Mouse (Mus musculus) frontal cortex, adult (tissue): ENCODE data around the gene Rsl24d1.
"Not testable (repeated sequence)": the region's sequence is repeated elsewhere in the genome, so short reads cannot be mapped to it uniquely, and the experiment has no call there.

Experiments
- ATAC-seq: cut with Nextera tagmentation; 2 replicates; pipeline ENCODE4 v1.9.2; 2017; ENCODE audit warnings: mild to moderate bottlenecking, moderate library complexity, mixed read lengths; ENCODE audit not compliant: low TSS enrichment

Gene Rsl24d1

DNA sequence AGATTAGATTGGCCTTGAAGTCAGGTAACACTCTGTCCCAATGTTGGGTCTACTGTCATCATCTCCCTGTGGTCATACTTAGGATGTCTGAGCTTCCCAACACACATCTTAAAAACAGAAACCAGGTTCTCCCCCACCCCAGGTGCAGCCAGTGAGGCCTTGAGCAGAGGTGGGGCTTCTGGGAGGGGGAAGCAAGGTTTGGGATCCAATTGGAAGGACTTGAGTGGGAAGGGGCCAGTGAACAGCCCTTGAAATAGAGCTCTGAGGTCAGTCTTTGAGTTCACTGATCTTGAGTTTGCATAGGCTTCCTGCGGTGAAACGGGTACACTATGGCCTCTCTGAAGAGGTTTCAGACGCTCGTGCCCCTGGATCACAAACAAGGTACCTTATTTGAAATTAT lies 11.0 kb upstream of the Rsl24d1 start, which contains the start of gene Gm20509:
Gene Gm20509, plus strand, starts transcription at position 290 of the 400 bp plus-strand sequence.
- ATAC-seq: no peak

DNA sequence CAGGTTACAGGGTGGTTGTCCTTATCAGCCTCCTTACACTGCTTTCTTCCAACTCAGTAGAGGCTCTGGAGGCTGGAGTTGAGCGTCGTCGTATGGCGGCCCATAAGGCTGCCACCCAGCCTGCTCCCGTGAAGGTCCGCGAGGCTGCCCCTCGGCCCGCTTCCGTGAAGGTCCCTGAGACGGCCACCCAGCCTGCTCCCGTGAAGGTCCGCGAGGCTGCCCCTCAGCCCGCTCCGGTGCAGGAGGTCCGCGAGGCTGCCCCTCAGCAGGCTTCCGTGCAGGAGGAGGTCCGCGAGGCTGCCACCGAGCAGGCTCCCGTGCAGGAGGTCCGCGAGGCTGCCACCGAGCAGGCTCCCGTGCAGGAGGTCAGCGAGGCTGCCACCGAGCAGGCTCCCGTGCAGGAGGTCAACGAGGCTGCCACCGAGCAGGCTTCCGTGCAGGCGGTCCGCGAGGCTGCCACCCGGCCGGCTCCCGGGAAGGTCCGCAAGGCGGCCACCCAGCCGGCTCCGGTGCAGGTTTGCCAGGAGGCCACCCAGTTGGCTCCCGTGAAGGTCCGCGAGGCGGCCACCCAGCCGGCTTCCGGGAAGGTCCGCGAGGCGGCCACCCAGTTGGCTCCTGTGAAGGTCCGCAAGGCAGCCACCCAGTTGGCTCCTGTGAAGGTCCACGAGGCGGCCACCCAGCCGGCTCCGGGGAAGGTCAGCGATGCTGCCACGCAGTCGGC lies 9.9 kb upstream of the Rsl24d1 start:
- ATAC-seq: peak; percentile 38

DNA sequence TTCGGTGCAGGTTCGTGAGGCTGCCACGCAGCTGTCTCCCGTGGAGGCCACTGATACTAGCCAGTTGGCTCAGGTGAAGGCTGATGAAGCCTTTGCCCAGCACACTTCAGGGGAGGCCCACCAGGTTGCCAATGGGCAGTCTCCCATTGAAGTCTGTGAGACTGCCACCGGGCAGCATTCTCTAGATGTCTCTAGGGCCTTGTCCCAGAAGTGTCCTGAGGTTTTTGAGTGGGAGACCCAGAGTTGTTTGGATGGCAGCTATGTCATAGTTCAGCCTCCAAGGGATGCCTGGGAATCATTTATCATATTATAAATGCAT lies 9.4 kb upstream of the Rsl24d1 start:
- peak; percentile 38; the same call in 1 of the 2 replicates for ATAC-seq

DNA sequence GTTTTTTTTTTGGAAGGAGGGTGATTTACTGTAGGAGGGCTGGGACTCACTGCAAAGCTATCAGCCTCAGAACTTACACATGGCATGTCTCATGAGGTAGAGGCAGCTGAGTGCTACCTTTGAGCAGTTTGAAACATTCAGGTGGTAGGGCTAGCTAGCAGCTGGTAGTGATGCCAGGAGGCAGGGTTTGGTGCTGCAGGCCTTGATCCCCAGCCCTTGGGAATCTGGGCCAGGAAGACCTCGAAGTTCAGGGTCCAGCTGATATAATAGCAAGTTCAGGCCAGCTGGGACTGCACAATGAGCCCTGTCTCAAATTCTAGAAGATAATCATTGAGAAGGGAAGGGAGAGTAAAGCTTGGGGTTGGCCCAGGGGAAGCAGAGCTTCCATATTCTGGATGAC lies 8.1 kb upstream of the Rsl24d1 start:
- ATAC-seq: no peak

DNA sequence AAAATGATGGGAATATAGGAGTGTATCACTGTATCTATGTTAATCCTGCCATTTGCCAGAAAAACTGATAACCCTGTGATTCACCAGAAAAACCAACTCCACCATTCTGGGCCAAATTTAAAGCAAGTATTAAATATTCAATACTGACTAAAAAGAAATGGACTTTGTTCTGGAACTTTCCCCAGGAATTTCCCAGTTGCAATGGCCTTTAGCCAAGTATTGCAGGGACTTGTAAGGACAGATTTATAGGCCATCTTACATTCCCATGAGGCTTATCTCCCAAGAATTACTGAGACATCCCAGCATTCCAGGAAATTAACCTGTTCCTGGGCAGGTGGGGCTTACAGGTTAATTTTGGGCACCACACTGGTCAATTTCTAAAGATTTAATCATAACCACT lies 7.5 kb upstream of the Rsl24d1 start:
- ATAC-seq: no peak

DNA sequence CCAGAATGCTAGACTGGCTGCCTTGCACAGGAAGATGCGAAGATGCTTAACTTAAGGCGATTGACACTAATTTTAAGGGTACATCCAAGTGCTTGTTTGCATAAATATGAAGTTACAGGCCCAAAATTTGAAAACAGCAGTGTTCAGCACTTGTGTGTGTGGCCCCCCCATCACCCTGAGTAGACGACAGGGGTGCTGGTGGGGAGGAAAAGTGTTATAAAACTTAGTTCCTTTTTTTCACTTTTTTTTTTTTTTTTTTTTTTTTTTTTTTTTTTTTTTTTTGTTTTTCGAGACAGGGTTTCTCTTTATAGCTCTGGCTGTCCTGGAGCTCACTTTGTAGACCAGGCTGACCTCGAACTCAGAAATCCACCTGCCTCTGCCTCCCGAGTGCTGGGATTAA lies 3.5 kb downstream of the Rsl24d1 start:
- ATAC-seq: not testable (repeated sequence)

DNA sequence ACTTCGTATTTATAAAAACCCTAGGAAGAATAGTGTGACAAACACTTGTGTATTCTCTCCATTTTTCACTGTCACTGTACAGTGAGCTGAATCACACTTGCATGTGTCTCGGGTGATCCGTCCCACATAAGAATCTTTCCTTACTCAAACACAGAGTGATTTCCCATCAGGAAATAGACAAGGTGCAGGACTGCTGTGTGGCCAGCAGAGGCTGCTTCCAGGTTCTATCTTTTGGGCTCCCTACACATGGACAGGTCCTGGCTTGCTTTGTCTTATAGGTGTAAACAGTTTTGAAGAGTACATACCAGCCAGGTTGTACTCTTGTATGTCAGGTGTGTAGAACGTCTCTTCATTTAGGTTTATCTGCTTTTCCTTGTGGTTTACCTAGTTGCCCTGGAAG lies 4.8 kb downstream of the Rsl24d1 start:
- ATAC-seq: no peak

DNA sequence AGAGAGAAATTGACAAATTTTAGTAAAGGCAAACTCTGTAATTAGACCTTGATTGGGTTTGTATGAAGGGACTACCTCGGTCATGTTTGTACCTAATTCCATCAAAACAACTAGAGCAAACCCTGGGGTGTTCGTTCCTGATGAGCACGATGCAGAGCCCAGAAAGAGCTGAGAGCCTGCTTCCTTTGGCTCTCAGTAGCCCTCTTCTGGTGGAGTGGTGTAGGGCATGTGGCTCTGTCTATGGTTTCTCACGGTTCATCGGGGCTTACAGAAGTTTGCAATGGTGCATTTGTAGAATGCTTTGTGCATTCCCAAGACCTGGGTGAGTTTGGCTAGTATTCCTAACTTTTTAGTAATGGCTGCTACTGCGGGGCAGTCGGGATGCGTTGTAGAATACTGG lies 8.5 kb downstream of the Rsl24d1 start:
- ATAC-seq: peak; percentile 91

DNA sequence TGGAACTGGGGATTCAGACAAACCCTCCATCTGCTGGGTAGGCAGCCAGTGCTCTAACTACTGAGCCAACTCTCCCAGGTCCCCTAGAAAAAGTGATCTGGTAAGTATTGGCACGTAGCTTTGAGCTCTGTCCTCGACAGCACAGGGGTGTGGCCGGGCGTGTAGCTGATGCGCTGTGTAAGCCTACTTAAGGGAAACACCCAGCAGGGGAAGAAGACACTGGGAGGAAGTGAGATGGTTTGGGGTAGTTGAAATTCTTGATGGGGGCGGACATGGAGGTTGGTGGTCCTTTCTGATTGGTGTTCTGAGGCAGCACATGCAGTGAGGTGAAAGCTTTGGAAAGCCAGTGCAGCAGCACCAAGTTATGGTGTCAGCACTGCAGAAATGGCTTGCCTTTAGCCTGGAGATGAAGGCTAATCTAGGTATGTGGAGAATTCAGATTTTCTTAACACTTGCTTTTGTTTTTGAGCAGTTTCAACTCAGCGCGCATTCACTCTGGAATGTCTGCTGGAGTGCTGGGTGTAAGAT lies 11.9 kb downstream of the Rsl24d1 start:
- no peak for ATAC-seq

DNA sequence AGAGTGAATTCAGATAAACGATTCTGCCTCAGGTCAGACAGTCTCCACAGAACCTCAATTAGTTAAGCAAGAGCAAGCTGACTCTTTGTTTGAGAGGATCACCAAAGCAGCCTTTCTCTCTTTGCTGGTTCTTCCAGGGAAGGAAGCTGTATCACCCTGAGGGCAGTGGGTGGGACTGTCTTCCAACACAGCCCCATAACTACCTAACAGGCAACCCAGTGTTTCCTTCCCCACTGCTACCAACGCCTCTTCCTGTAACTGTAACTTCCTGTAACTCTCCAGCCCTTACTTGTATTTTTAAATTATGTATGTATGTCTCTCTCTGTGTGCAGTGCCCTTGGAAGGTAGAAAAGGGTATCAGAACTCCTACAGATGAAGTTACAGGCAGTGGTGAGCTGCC lies 14.2 kb downstream of the Rsl24d1 start:
- no peak for ATAC-seq

DNA sequence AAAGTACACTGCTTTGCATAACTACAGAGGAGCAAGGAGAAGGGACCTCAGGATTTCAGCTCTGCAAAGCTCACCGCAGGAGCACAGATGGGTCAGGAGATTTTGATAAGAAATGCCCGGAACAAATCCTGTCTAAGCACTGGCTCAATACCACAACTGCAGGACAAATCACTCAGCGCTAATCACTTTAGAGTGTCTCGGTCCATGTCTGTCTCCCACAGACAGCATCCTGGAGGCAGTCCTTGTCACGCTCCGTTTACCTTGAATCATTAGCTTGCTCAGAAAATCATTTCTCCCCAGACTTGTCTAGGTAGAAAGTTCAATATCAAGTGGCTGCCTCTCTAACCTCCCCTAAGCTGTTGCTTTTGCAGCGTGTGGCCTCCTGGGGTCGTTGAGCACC lies 16.6 kb downstream of the Rsl24d1 start:
- no peak for ATAC-seq

DNA sequence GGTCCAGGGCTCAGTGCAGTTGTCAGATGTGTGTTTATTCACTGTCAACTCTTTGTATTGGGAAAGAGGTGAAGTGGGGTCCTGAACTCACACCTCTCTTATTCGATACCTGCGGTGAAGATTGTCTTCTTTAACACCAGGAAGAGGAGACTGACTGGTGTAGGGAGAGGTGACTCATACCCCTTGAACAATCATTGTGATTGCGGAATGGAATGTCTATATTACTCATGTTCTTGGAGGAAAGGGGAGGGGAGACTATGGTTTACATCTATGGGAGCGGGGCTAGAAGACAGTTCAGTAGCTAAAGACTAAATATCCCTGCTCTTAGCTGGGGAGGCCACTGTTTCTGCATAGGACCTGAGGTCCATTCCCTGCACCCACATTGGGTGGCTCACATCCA lies 17.3 kb downstream of the Rsl24d1 start:
- ATAC-seq: no peak

DNA sequence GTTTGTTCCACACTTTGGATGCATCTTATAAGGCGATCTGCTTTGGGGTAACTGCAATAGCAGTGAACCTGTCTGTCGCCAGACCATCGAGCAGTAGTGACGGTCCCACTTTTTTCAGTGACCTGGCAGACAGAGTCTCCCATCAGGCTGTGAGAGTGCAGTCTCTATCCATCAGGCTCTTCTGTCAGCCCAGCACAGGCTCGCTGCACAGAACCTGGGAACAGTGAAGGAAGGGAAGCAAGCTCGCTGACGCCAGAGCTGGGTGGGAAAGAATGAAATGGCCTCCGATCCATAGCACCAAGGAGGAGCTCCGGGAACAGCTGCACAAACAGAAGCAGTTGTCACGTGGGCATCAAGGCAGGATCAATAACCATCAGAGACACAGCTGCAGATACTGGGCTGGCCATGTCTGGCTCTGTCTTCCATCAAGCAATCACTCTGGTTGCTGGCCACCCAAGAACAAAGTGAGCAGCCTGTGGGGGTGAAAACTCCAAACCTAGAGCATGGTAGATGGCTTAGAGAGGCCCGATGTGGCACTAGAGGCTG lies 24.2 kb downstream of the Rsl24d1 start:
- no peak for ATAC-seq

DNA sequence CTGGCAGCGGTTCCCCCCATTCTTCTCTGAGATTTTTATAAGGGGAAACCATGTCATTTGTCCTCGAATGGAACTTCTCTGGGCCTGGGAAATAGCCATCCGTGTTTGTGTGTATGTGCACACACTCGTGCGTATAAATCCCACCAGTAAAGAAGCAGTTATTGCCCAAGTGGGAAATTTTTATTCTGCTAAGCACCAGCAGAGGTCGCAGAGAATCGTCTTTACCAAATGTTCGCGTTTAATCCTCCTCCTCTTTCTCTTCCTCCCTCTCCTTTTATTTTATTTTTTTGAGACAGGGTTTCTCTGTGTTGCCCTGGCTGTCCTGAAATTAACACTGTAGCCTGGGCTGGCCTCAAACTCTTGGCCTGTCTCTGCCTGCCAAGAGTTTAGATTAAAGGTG lies 41.1 kb downstream of the Rsl24d1 start:
- ATAC-seq: no peak

DNA sequence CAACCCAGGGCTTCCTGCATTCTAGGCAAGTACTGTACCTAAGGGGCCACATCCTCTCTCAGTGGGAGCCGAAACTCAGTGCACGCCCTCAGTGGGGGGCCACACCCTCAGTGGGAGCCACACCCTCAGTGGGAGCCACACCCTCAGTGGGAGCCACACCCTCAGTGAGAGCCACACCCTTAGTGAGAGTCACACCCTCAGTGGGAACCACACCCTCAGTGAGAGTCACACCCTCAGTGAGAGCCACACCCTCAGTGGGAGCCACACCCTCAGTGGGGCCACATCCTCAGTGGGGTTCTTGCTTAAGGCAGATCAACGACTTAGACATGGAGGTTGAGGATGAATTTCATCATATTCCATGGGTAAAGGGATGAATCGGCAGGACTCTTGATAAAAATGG lies 44.7 kb downstream of the Rsl24d1 start:
- ATAC-seq: no peak

DNA sequence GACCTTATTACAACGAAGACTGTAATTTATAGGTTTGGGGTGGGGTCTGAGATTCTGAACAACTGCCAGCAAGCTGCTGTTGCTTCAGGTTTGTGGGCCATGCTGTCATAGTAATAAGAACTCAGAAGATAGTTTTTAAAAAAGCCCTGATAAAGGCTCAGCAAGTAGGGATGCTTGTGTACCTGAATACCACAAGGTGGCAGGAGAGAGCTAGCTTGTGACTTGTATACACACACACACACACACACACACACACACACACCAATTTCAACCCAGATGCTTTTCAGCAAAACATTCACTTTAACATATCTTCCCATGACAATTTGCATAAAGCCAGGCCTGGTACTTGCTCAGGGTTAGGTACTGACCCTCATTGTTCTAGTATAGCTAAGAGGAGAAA lies 46.0 kb downstream of the Rsl24d1 start:
- 0 out of 2 replicates have a peak, but pooled peaks have one; percentile 52 for ATAC-seq

DNA sequence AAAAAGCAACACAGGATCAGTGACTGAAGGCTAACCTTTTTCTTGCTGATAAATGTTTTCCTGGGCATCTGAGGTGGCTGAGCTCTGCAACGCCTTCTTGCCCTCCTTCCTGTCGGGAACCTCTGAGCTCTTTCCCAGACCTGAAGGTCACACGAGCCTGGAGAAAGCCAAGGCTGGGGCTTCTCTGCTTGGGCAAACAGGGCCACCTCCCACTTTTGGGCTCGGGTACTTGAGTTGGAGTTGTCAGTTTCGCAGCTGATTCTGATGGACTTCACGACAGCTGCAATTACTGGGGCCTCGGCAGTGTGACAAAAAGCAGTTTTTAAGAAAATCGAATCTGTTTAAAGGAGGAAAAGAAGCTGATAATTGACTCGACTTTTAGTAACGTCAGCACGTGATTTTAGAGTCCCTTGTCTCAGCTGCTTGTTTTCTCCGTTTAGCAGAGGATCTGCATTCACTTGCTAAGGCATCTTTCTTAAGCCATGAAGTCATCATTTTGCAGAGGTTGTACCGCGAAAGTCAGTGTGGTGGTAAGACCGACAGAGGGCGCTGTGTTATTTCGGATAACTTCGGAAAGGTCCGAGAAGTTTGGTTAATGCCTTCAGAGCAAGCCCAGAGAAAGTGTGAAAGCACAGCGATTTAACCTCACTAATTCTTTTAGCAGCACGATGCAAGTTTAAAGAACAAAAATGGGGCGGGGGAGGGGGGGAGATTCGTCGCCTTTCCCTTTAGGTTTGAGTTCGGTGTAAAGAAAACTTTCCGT lies 49.5 kb downstream of the Rsl24d1 start:
- peak; percentile 89 for ATAC-seq

DNA sequence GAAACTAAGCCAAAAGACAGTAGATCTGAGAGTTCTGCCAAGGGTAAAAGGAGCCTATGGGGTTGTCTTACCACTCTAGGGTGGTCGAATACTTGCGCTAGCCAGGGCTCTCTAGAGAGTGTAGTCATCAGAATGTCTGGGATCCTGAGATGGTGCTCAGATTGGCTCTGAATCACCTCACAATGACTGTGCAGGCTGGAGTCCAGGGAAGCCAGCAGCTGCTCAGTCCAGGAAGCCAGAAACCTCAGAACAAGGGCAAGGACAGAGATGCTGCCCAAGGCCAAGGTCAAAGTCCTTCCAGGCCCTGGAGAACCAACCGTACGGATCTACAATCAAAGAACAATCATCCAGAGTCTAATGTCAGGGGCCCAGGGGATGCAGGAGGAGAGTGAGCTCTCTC lies 52.4 kb downstream of the Rsl24d1 start:
- no peak for ATAC-seq
